Mouse (Mus musculus) CH12.LX (cell line): ENCODE data around the gene Spdye4b. TPM values are rescaled to one million over a fixed set of nuclear protein-coding genes. Genes with fewer than 3 reads are reported as not detected.

Experiments
- DNase-seq: peaks from one replicate; pipeline ENCODE4 v3.0.0-alpha.2; 2013; ENCODE audit errors: extremely low read depth
- H3K27ac ChIP-seq: 2 replicates; pipeline ENCODE4 v1.5.1; 2012; ENCODE audit warnings: low read depth, mild to moderate bottlenecking, control low read depth, moderate library complexity; ENCODE audit not compliant: insufficient read depth
- H3K27me3 ChIP-seq: replicated peaks from 2 replicates; pipeline ENCODE3; 2012; ENCODE audit warnings: inconsistent platforms
- H3K36me3 ChIP-seq, 2 experiments: replicated peaks in 1 of 2; 2 replicates each; pipeline versions ENCODE3 to v1.6.1; 2012; ENCODE audit warnings: inconsistent platforms in 1 of 2, low read length in 1 of 2, mild to moderate bottlenecking in 1 of 2, mixed read lengths in 1 of 2, moderate library complexity in 1 of 2; ENCODE audit not compliant: control insufficient read depth in 1 of 2, insufficient read depth in 1 of 2
- H3K4me1 ChIP-seq, 2 experiments: 2 replicates each; pipeline ENCODE4 v1.6.1; 2012; ENCODE audit warnings: inconsistent platforms in 1 of 2, moderate library complexity in 1 of 2; ENCODE audit not compliant: insufficient read depth in 2 of 2, control insufficient read depth in 1 of 2
- H3K4me2 ChIP-seq: 2 replicates; pipeline ENCODE4 v1.6.1; 2012; ENCODE audit warnings: low read depth, mild to moderate bottlenecking, control low read depth; ENCODE audit not compliant: poor library complexity, insufficient read depth, severe bottlenecking
- H3K4me3 ChIP-seq, 3 experiments: fragments of 150-350 bp in 1 of 3; sonication (generic) in 1 of 3; replicated peaks in 1 of 3; 2 replicates each; pipeline versions ENCODE3 to v1.5.1; 2011 to 2012; ENCODE audit warnings: low read depth in 2 of 3, low read length in 2 of 3, mild to moderate bottlenecking in 2 of 3, moderate library complexity in 2 of 3, control low read depth in 1 of 3, improper control_type of control experiment in 1 of 3, inconsistent platforms in 1 of 3, mixed read lengths in 1 of 3; ENCODE audit not compliant: poor library complexity in 1 of 3
- H3K79me2 ChIP-seq: replicated peaks from 2 replicates; pipeline ENCODE4 v1.6.1; 2012; ENCODE audit warnings: mild to moderate bottlenecking, moderate library complexity; ENCODE audit not compliant: control insufficient read depth, poor library complexity, insufficient read depth, severe bottlenecking; ENCODE audit errors: extremely low read depth
- H3K9ac ChIP-seq: 2 replicates; pipeline ENCODE4 v1.6.1; 2012; ENCODE audit warnings: low read depth, mild to moderate bottlenecking, control low read depth, moderate library complexity; ENCODE audit not compliant: insufficient read depth
- H3K9me3 ChIP-seq: replicated peaks from 2 replicates; pipeline ENCODE3; 2012; ENCODE audit warnings: low read length, inconsistent platforms, mixed read lengths
- CTCF ChIP-seq, 2 experiments: IDR thresholded peaks in 1 of 2; conservative IDR thresholded peaks in 1 of 2; 2 replicates each; pipeline ENCODE4 v1.5.1; 2011 to 2012; ENCODE audit warnings: low read depth in 2 of 2, low read length in 2 of 2, improper control_type of control experiment in 1 of 2, inconsistent platforms in 1 of 2, mild to moderate bottlenecking in 1 of 2, moderate library complexity in 1 of 2
- E2F4 ChIP-seq: IDR thresholded peaks from 2 replicates; pipeline ENCODE4 v1.6.1; 2011; ENCODE audit warnings: low read depth, low read length, improper control_type of control experiment; ENCODE audit not compliant: insufficient replicate concordance
- EP300 ChIP-seq: IDR thresholded peaks from 2 replicates; pipeline ENCODE4 v1.6.1; 2011; ENCODE audit warnings: low read length, improper control_type of control experiment
- GABPA ChIP-seq: IDR thresholded peaks from 2 replicates; pipeline ENCODE4 v1.6.1; 2012; ENCODE audit warnings: low read depth, low read length, improper control_type of control experiment, inconsistent platforms; ENCODE audit not compliant: insufficient replicate concordance
- IRF4 ChIP-seq: IDR thresholded peaks from 2 replicates; pipeline ENCODE4 v1.6.1; 2014; ENCODE audit warnings: low read depth, mild to moderate bottlenecking, inconsistent platforms, low read length, improper control_type of control experiment
- JUND ChIP-seq: conservative IDR thresholded peaks from 2 replicates; pipeline ENCODE4 v1.6.1; 2011; ENCODE audit warnings: low read depth, low read length, improper control_type of control experiment
- KAT2A ChIP-seq: IDR thresholded peaks from 2 replicates; pipeline ENCODE4 v1.6.1; 2012; ENCODE audit warnings: low read length, improper control_type of control experiment, inconsistent platforms; ENCODE audit not compliant: insufficient replicate concordance
- MAZ ChIP-seq: IDR thresholded peaks from 2 replicates; pipeline ENCODE4 v1.6.1; 2012; ENCODE audit warnings: low read depth, mild to moderate bottlenecking, inconsistent platforms, low read length, improper control_type of control experiment, moderate library complexity
- MEF2A ChIP-seq: IDR thresholded peaks from 2 replicates; pipeline ENCODE4 v1.6.1; 2014; ENCODE audit warnings: low read depth, mild to moderate bottlenecking, inconsistent platforms, low read length, improper control_type of control experiment, borderline replicate concordance
- NELFE ChIP-seq: IDR thresholded peaks from 2 replicates; pipeline ENCODE4 v1.6.1; 2011; ENCODE audit warnings: low read depth, low read length, improper control_type of control experiment
- POLR2A ChIP-seq: IDR thresholded peaks from 2 replicates; pipeline ENCODE4 v1.6.1; 2011; ENCODE audit warnings: low read depth, mild to moderate bottlenecking, improper control_type of control experiment, low read length
- SMC3 ChIP-seq: IDR thresholded peaks from 2 replicates; pipeline ENCODE4 v1.6.1; 2011; ENCODE audit warnings: low read depth, low read length, improper control_type of control experiment
- TBP ChIP-seq: conservative IDR thresholded peaks from 2 replicates; pipeline ENCODE4 v1.6.1; 2011; ENCODE audit warnings: low read depth, low read length, improper control_type of control experiment
- TCF12 ChIP-seq: IDR thresholded peaks from 2 replicates; pipeline ENCODE4 v1.6.1; 2014; ENCODE audit warnings: low read depth, mild to moderate bottlenecking, inconsistent platforms, low read length, improper control_type of control experiment
- UBTF ChIP-seq: IDR thresholded peaks from 2 replicates; pipeline ENCODE4 v1.6.1; 2012; ENCODE audit warnings: low read depth, mild to moderate bottlenecking, inconsistent platforms, low read length, improper control_type of control experiment, moderate library complexity
- dilution Hi-C: fragments of 300-500 bp; cut with MboI; formaldehyde crosslinking; loops from 2 replicates; pipeline ENCODE4 v1.14.3; 2020; ENCODE audit warnings: low sequenced_read_pairs; ENCODE audit not compliant: extremely low pct_unique_long_range_greater_than_20kb, extremely low pct_ligation_motif_present
- in situ Hi-C: fragments of 300-500 bp; cut with MboI; formaldehyde crosslinking; loops from 3 replicates; pipeline ENCODE4 v1.14.3; 2019; ENCODE audit warnings: low sequenced_read_pairs, low pct_ligation_motif_present, low pct_unique_long_range_greater_than_20kb, mixed read lengths
- polyA plus RNA-seq: library from polyadenylated mRNA; unstranded; fragments of >175 nt; gene quantifications from 2 replicates; pipeline ENCODE4 v1.2.1, GENCODE M21; 2012; ENCODE audit warnings: low read depth; ENCODE audit not compliant: insufficient read length
- total RNA-seq, 2 experiments: library from RNA; depleted of rRNA; stranded (reverse); fragments of 300-350 nt in 1 of 2; fragments of >200 nt in 1 of 2; gene quantifications; 2 replicates each; pipeline ENCODE4 v1.2.3; 2012 to 2014

Gene Spdye4b
- total and polyA plus RNA-seq, 3 experiments, result not detected

GRCm38 (mm10) chr5:143195166-143195565 is 14.3 kb downstream of the Spdye4b start:
- in situ Hi-C loops (no loop called here), dilution Hi-C loops (no loop called here)
- Histone ChIP-seq H3K4me1 (no peaks in the 10 kb centered on the region), H3K27ac (no peak overlapping the region), H3K4me2 (no peak overlapping the region), H3K79me2 (no peaks in the 10 kb centered on the region), H3K36me3 (no peaks in the 10 kb centered on the region), H3K9me3 (no peaks in the 10 kb centered on the region), H3K9ac (no peak overlapping the region), H3K27me3 (peaks cover 17% of the 10 kb centered on the region), H3K4me3 (no peak overlapping the region)
- no peak for TF ChIP-seq KAT2A
- no peak for TF ChIP-seq POLR2A
- TF ChIP-seq IRF4, result no peak
- no peak for TF ChIP-seq MAZ
- no peak for TF ChIP-seq NELFE
- no peak for TF ChIP-seq TCF12
- TF ChIP-seq GABPA, result no peak
- TF ChIP-seq CTCF (conservative IDR thresholded peaks at IDR 0.05 in 1 of 2, IDR thresholded peaks at IDR 0.05 in 1 of 2; ENCODE audit: low read depth in 2 of 2, low read length in 2 of 2), result no peak
- DNase-seq, result no peak

GRCm38 (mm10) chr5:143196506-143196905 is 15.7 kb downstream of the Spdye4b start:
- in situ Hi-C loops (no loop called here), dilution Hi-C loops (no loop called here)
- no peak for TF ChIP-seq MEF2A
- TF ChIP-seq JUND, result no peak
- Histone ChIP-seq H3K4me3 (no peak overlapping the region), H3K79me2 (no peaks in the 10 kb centered on the region), H3K27ac (no peak overlapping the region), H3K4me2 (no peak overlapping the region), H3K4me1 (no peaks in the 10 kb centered on the region), H3K27me3 (peaks cover 15% of the 10 kb centered on the region), H3K36me3 (no peaks in the 10 kb centered on the region), H3K9ac (no peak overlapping the region), H3K9me3 (no peaks in the 10 kb centered on the region)
- DNase-seq, result no peak

- Histone ChIP-seq H3K9me3 (peaks cover 12% of the 10 kb centered on the region), H3K36me3 (no peaks in the 10 kb centered on the region), H3K79me2 (no peaks in the 10 kb centered on the region), H3K27ac (no peak overlapping the region), H3K27me3 (peaks cover 2% of the 10 kb centered on the region), H3K4me2 (no peak overlapping the region), H3K4me3 (no peak overlapping the region), H3K4me1 (no peaks in the 10 kb centered on the region), H3K9ac (no peak overlapping the region)
- no peak for DNase-seq
- dilution Hi-C loops, result no loop called here
- TF ChIP-seq SMC3, result no peak
- TF ChIP-seq CTCF (conservative IDR thresholded peaks at IDR 0.05 in 1 of 2, IDR thresholded peaks at IDR 0.05 in 1 of 2; ENCODE audit: low read depth in 2 of 2, low read length in 2 of 2), result peak in 1 of 2 experiments; percentile 30; a peak in 2 of 4 replicates
- no peak for TF ChIP-seq TBP
- TF ChIP-seq UBTF, result no peak
- TF ChIP-seq E2F4, result no peak
- TF ChIP-seq EP300, result no peak
- in situ Hi-C loops, result no loop called here
Measured at GRCm38 (mm10) chr5:143205015-143205414, 24.2 kb downstream of the Spdye4b start.
